Mouse (Mus musculus): Measurements from ENCODE around the gene Depdc5.
"Not testable (repeated sequence)": the region's sequence is repeated elsewhere in the genome, so short reads cannot be mapped to it uniquely, and the experiment has no call there.

Gene Depdc5

GRCm38 (mm10) chr5:33004110-33004509, 140.6 kb downstream of the Depdc5 start:
- DNase-seq: no peak

- peak; percentile 67 for DNase-seq
Observed at GRCm38 (mm10) chr5:33005442-33006145, 142.1 kb downstream of the Depdc5 start.

GRCm38 (mm10) chr5:33006670-33007069, 143.2 kb downstream of the Depdc5 start:
- DNase-seq: peak; percentile 89

GRCm38 (mm10) chr5:33007371-33007770, 143.9 kb downstream of the Depdc5 start:
- no peak for DNase-seq

GRCm38 (mm10) chr5:33009301-33009700, 145.8 kb downstream of the Depdc5 start:
- DNase-seq: no peak

- no peak for DNase-seq
Observed at GRCm38 (mm10) chr5:33009818-33010812, 146.6 kb downstream of the Depdc5 start.

- DNase-seq: no peak
Observed at GRCm38 (mm10) chr5:33011132-33012106, 147.9 kb downstream of the Depdc5 start.

- DNase-seq: no peak
Observed at GRCm38 (mm10) chr5:33014096-33014495, 150.6 kb downstream of the Depdc5 start.

- no peak for DNase-seq
Observed at GRCm38 (mm10) chr5:33015579-33015978, 152.1 kb downstream of the Depdc5 start.

GRCm38 (mm10) chr5:33018189-33018560, 154.7 kb downstream of the Depdc5 start:
- DNase-seq: no peak

- peak; percentile 97 for DNase-seq
Observed at GRCm38 (mm10) chr5:33018561-33019425, 155.3 kb downstream of the Depdc5 start, which contains the start of gene Ywhah. Ywhah (plus strand) TSS chr5:33018816.

- DNase-seq: no peak
Observed at GRCm38 (mm10) chr5:33019426-33019821, 155.9 kb downstream of the Depdc5 start.

GRCm38 (mm10) chr5:33021622-33022021, 158.1 kb downstream of the Depdc5 start:
- DNase-seq: peak; percentile 50

- no peak for DNase-seq
Observed at GRCm38 (mm10) chr5:33023337-33023736, 159.8 kb downstream of the Depdc5 start.

- DNase-seq: peak; percentile 1
Observed at GRCm38 (mm10) chr5:33024474-33024873, 161.0 kb downstream of the Depdc5 start.

- peak; percentile 2 for DNase-seq
Observed at GRCm38 (mm10) chr5:33028656-33029055, 165.2 kb downstream of the Depdc5 start.

GRCm38 (mm10) chr5:33030425-33031175, 167.1 kb downstream of the Depdc5 start:
- peak; percentile 50 for DNase-seq

- DNase-seq: no peak
Observed at GRCm38 (mm10) chr5:33032036-33032773, 168.7 kb downstream of the Depdc5 start.

GRCm38 (mm10) chr5:33033121-33033520, 169.6 kb downstream of the Depdc5 start:
- DNase-seq: peak; percentile 73

GRCm38 (mm10) chr5:33033633-33034032, 170.1 kb downstream of the Depdc5 start:
- not testable (repeated sequence) for DNase-seq

Data from layer of hippocampus, adult 9-11 months (tissue).